Mouse (Mus musculus): ENCODE results near the gene Abcc1.

The Abcc1 gene

DNA sequence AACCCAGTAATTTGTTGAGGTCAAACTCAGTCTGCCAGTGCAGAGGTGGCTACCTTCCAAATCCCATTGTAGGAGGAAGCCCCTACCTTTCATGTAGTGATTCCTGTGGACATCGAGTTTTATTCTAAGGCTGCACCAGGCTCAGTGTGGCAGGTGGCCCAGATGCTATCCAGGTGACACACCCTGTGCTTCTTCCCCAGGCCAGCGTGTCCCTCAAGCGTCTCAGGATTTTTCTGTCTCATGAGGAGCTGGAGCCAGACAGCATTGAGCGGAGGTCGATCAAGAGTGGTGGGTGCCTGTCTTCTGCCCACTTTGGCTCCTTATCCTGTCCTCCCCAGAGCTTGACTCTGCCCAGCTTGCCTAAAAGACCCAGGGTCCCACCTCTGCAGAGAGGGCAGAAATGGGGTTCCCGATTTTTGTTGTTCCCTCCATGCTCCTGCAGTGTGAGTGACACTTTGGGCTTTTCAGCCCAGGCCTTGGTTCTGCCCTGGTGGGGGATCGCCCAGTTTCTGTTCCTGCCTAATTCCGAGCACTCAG is 76.2 kb downstream of the Abcc1 start:
- in situ Hi-C loops (cut with MboI; ENCODE audit: unreplicated experiment in 2 of 2): no loop called here

DNA sequence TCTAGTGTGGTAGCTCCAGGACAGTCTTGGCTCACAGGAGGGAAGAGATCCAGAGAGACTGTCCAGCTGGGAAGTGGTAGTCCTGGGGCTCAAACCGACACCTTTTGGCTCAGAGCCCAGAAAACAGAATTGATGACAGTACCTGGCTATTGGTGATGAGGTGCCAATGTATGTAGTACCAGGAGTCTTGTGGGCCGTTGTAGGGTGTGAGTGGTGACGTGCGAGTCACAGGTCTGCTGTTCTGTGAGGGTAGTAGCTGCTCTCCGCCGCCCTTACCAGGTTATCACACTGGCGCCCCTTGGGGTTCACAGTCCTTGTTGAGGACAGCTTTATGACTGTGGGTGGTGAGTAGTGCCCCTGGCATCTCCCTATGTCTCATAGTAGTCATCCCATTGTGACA is 77.2 kb downstream of the Abcc1 start:
- in situ Hi-C loops (cut with MboI; ENCODE audit: unreplicated experiment in 2 of 2): no loop called here

DNA sequence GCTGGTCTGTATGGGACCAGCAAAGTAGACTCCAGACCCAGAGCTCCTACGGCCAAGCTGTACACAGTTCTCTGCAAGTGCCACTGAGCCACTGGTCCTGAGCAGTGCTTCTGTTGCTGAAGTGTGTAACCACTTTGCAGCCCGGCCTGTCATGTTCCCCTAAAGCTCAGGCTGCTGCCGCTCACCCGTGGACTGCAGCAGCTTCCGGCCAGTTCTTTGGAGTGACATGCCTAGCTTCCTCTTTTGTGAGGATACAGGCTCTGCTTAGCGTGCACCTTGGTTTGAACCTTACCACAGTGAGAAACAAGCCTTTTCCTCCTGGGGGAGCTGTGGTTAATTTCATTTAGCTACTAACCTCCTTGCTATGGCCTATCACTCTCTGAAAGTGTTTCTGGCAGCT is 77.7 kb downstream of the Abcc1 start:
- in situ Hi-C loops (cut with MboI; ENCODE audit: unreplicated experiment in 2 of 2): no loop called here

DNA sequence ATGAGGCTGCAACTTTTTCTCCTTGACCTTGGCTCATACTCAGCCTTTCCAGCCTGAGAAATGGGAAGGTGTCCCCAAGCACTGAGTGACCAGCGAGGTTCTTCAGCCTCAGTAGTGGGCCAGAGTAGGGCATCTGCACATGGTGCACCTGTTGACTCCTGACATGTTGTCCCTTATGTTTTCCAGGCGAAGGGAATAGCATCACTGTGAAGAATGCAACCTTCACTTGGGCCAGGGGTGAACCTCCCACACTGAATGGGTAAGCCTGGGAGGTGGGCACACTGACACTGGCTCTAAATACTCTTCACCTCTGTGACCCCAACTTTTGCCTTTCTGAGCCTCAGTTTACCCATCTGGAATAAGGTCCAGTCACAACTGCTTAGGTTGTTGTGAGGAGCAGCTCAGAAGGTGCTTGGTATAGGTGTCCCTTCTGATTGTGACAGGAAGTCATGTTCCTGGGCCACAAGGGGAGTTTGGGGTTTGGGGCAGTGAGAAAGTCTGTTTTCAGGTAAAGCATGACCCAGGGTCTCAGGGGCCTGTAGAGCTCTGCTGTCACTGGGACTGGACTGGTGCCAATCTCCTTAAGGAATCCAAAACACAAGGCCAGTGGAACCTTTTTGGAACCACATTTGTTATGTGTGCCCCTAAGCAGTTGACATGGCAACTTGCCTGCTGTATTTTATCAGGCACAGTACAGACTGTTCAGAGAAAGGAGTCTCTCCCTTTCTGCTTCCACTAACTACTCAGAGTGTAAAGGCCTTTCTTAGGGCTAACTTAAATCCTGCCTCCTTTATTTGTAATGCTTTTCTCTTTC is 78.7 kb downstream of the Abcc1 start:
- in situ Hi-C loops (cut with MboI; ENCODE audit: unreplicated experiment in 2 of 2): no loop called here

DNA sequence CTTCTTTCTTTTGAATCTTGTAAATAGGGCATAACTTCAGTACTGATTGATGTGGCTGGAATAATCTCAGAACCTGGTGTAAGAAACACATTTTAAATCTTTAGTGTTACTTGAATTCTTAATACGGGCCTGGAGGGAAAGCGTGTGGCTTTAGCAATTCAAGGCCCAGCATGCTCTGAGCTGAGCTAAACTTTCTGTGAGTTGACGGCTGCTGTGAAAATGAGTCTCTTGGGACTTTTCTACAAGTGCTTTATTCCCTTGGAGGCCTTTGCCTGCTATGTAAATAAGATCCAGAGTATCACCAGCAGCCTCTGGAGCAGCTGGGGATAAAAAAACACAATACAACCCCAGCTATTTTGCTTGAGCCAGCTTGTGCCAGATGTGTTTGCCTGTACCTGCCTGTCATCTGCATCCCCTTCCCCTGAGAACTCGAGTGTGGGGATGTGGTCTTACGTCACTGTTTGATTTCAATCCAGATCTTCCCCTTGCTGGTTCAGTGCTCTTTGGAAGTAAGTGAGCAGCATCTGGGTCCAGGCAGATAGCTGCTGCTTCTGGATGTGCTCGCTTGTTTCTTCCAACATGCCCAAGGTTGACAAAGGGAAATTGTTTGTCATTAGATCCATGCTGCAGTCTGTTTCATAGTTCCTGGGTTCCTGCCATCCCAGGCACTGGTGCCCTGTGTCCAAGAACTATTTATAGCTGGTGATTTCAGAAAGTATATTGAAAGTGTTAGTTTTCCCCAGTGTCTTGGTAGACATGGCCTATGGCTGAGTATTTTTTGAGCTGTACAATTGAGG is 82.9 kb downstream of the Abcc1 start:
- in situ Hi-C loops (cut with MboI; ENCODE audit: unreplicated experiment in 2 of 2): no loop called here

DNA sequence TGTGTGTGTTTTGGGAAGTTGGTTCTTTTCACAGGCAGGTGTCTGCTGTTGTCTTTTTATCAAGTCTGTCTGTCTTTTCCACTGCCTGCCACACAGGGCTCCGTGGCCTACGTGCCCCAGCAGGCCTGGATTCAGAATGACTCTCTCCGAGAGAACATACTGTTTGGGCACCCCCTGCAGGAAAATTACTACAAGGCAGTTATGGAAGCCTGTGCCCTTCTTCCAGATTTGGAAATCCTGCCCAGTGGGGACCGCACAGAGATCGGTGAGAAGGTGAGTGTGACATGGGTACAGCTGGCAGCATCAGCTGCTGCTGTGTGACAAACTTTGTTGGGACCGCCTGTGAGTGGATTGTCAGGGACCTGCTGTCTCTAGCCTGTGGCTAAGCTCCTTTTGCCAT is 83.8 kb downstream of the Abcc1 start:
- in situ Hi-C loops (cut with MboI; ENCODE audit: unreplicated experiment in 2 of 2): no loop called here

DNA sequence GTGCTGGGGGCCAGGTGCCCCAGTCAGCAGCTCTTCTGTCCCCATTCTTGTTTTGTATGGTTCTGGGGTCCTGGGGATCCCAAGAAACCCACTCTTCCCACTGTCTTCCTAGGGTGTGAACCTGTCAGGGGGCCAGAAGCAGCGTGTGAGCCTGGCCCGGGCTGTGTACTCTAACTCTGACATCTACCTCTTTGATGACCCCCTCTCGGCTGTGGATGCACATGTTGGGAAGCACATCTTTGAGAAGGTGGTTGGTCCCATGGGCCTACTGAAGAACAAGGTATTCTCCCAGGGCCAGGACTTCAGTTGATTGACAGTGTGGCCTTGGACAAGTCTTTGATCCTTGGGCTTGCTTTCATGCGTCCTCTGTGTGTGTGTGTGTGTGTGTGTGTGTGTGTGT is 86.0 kb downstream of the Abcc1 start:
- in situ Hi-C loops (cut with MboI; ENCODE audit: unreplicated experiment in 2 of 2): no loop called here

DNA sequence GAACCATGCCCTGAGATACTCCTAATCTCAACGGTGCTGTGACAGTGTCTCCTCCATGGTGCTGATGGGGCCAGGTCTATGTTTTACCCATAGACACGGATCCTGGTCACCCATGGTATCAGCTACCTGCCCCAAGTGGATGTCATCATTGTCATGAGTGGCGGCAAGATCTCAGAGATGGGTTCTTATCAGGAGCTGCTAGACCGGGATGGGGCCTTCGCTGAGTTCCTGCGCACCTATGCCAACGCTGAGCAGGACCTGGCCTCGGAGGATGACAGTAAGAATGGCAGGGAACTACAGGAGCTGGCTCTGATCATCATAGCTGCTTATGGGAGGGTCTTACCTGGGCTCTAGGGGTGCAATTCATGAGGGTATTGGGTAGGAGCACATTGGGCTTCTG is 86.9 kb downstream of the Abcc1 start:
- in situ Hi-C loops (cut with MboI; ENCODE audit: unreplicated experiment in 2 of 2): no loop called here

DNA sequence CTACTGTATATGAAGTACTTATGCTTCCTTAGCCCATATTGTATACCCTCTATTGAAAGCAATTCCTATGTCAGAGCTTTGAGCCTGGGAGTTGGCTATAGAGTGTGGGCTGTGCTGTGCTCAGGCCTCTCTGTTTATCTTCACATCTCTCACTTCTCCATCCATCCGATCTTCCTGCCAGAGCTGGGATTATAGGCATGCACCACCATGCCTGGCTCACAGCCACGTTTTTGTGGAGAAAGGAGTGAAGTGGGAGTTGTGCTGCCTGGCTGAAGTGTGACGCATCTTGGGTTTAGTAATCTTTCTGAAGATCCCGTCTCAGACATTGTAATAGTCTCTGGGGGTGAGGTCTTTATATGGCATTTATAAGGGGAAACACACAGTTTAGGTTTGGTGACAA is 88.5 kb downstream of the Abcc1 start:
- in situ Hi-C loops (cut with MboI; ENCODE audit: unreplicated experiment in 2 of 2): no loop called here

DNA sequence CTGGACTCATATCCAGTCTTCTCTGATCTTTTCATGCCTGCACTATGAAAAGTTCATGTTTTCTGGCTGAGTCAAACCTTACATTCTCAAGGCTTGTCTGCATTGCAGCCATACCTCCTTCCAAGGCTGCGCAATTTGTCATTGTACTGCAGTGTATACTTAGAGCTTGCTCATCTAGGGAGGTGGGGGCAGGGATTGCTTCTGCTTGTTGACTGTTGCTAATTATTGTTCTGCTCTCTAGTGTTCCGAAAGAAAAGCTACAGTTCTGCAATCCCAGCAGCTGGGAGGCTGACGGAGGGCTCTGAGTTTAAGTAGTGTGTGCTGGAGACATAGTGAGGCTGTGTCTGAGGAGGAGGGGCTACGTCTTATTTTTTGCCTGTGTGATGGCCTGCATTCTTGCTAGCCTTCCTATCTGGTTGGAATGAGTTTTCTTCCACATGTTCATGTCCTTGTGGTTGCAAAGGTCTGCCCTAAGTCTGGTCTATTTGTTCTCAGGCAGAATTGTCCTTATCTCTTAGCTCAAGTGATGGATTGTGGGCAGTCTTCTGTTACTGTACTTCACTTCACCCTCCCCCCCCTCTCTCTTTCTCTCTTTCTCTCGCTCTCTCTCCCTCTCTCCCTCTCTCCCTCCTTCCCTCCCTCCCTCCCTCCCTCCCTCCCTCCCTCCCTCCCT is 90.2 kb downstream of the Abcc1 start:
- in situ Hi-C loops (cut with MboI; ENCODE audit: unreplicated experiment in 2 of 2): no loop called here

DNA sequence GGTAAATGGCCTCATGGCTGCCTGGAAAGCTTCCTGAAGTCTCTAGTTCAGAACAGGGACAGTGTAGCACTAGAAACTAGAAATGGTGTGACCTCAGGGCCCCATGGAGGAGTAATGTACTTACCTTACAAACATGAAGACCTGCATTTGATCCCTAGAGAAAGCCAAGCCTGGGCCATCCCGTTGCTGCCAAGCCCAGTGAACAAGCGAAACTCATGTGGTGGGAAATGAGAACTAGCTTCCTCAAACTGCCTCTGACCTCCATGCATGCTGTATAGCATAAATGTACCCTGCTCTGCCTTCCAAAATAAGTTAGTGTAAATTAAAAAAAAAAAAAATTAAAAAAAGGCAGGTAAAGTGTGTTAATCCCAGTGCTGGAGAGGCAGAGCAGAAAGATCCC is 101.2 kb downstream of the Abcc1 start:
- in situ Hi-C loops (cut with MboI; ENCODE audit: unreplicated experiment in 2 of 2): no loop called here

DNA sequence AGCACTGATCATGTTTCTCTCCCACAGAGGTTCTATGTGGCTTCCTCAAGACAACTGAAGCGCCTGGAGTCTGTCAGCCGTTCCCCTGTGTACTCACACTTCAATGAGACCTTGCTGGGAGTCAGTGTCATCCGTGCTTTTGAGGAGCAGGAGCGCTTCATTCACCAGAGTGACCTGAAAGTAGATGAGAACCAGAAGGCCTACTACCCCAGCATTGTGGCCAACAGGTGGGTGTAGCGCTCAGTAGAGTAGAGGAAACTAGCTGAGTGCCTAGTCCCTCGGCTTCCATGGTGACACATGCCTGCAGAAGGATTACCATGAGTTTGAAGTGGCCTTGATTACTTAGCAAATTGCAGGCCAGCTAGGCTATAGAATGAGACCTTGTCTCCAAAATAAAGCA is 103.7 kb downstream of the Abcc1 start:
- in situ Hi-C loops (cut with MboI; ENCODE audit: unreplicated experiment in 2 of 2): no loop called here

DNA sequence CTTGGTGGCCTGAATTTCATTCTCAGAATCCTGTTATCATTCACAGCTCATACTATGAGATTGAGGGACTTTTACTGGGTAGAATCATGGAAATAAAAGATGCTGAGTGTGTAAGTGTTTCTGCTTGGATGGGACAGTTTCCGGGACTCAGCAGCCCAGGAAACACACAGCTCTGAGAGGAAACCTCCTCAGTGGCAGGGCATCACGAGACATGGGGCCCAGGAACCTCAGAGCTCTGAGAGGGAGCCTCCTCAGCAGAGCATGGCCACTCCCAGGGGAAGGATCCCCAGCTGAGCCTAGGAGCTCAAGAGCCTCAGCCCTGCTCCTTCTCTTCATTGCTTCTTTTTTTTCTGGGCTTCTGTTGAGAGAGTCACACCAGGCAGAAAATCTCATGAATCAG is 107.0 kb downstream of the Abcc1 start:
- in situ Hi-C loops (cut with MboI; ENCODE audit: unreplicated experiment in 2 of 2): no loop called here

DNA sequence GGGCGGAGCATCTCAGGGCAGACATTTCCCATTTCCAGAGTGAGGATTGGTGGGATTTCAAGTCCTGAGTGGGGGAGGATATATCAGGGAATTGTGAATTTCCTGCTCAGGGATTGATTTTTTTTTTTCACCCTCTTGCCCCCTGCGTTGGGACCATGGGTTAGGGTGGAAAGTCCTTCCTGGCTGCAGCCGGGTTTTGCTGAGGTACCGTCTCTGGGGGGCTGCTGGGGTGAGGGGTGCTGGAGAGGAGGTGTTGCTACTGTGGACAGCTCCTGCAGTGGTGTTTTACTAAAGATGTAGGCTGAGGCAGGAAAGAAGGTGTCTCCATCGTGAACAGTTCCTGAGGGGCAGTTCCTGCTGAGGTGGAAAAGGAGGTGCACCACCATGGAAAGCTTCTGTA is 107.5 kb downstream of the Abcc1 start:
- in situ Hi-C loops (cut with MboI; ENCODE audit: unreplicated experiment in 2 of 2): no loop called here

DNA sequence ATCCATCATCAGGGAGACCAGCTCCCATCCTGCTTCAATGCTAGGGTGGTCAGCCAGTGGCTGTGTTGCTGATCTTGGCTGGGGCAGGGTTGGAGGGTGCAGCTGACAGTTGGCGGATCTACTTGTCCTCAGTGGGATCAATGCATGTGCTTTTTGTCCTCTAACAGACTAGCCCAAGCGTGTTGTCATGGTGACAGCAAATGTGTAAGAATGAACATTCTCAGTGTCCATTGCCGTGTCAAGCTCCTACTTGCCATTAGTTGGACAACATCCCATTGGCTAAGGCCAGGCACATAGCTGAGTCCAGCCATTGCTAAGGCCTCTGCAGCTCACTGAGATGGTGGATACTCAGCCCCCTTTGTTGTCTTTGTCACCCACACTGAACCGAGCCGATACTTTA is 110.8 kb downstream of the Abcc1 start:
- in situ Hi-C loops (cut with MboI; ENCODE audit: unreplicated experiment in 2 of 2): no loop called here

DNA sequence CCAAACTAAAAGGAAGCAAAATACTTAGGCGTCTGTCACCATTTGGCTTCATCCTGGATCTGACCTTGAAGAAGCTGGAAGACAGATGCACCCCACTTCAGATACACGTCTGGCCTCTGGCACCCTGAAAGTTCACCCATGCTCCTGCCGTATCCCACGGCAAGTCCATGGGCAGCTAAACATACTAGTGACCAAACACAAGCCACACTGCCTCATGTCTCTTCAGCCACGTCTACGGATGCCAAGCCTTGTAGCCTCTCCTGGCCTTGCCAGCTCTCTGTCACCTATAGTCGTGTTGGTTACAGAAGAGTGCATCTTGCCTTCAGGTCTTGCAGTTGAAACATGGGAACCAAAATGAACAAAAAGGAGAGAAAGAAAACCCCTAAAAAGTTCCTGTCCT is 112.3 kb downstream of the Abcc1 start:
- in situ Hi-C loops (cut with MboI; ENCODE audit: unreplicated experiment in 2 of 2): no loop called here

DNA sequence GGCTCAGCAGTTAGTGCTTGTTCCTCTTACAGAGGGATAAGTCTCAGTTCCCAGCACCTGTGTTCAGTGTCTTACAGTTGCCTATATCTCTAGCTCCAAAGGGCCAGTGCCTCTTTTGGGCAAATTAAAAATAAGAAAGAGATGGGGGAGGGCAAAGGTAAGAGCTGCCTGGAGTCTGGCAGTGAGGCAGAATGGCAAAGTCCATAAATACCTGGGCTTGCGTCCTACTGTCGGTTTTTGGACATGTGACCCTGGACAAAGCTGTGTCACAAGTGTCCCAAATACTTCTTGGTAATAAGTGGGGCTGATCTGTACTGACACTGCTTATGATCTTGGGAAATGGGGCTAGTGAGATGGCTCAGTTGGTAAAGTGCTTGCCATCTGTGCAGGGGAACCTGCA is 113.6 kb downstream of the Abcc1 start:
- in situ Hi-C loops (cut with MboI; ENCODE audit: unreplicated experiment in 2 of 2): loop anchor here in 1 of 2 experiments (25.0 kb wide), 1 partner anchor 738 kb away; the partner anchor contains the start of gene Pla2g10

DNA sequence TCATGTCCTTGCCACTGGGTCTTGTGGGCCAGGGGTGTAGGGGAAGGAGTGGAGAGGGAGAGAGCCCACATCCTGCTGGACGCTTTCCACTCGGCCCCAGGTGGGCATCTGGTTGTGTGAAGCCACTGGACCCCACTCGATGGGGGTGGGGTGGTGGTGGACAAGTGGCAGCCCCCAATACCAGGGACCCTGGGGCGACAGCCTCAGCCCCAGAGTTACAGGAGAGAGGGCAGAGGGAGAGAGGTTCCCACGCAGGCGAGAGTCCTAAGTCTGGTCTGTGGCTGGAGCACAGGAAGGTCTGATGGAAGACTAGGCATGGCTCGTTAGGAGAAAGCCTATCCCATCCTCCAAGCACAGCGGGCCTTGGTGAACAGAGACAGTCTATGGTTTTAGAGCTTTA is 114.7 kb downstream of the Abcc1 start:
- in situ Hi-C loops (cut with MboI; ENCODE audit: unreplicated experiment in 2 of 2): loop anchor here in 1 of 2 experiments (25.0 kb wide), 1 partner anchor 739 kb away; the partner anchor contains the start of gene Pla2g10

DNA sequence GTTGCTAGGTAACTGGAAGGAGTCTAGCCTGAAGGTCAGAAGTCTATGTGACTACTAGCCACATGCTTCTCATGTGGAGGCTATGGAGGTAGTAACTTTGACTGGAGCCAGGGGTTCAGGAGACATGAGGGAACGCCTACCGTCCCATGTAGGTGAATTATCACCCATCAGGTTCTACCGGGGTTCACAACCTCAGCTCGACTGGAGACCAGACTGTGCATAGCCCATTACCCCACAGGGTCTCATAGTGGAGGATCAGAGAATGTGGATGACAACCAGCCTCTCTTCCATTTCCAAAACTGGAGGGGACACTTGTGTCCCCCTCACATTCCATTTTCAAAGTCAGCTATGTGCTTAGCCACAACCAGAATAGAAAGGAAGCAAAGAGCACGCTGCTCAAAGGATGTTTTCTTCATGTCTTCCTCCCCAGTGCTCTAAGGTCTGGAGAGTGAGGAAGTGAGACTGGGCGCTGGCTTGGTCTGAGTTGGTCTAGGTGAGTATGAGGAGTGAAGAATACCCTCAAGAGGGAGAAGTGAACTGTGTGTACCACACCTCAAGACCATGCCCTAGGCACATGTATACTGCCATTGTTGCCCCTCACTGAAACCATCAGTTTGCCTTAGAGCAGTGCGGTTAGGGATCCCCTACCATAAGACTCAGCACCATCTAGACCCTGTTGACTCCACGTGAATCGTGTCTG is 115.5 kb downstream of the Abcc1 start:
- in situ Hi-C loops (cut with MboI; ENCODE audit: unreplicated experiment in 2 of 2): loop anchor here in 1 of 2 experiments (25.0 kb wide), 1 partner anchor 740 kb away; the partner anchor contains the start of gene Pla2g10

All from v-Abl transformed pro-B cells (cell line).